Mouse (Mus musculus) ES-Bruce4 (cell line): Measurements from ENCODE around the gene Elmo3. TPM values are rescaled to one million over a fixed set of nuclear protein-coding genes. Genes with fewer than 3 reads are reported as not detected.

ENCODE experiments used
- H3K27ac ChIP-seq: 2 replicates; pipeline ENCODE4 v1.5.1; 2012; ENCODE audit warnings: low read length, inconsistent platforms; ENCODE audit not compliant: insufficient read depth
- H3K27me3 ChIP-seq: 2 replicates; pipeline ENCODE4 v1.6.1; 2012; ENCODE audit warnings: mild to moderate bottlenecking, low read length, inconsistent platforms; ENCODE audit not compliant: control insufficient read depth, poor library complexity, insufficient read depth, severe bottlenecking
- H3K36me3 ChIP-seq: 2 replicates; pipeline ENCODE4 v1.6.1; 2012; ENCODE audit warnings: inconsistent platforms, mild to moderate bottlenecking, low read length, moderate library complexity; ENCODE audit not compliant: control insufficient read depth, poor library complexity, insufficient read depth, severe bottlenecking
- H3K4me1 ChIP-seq: one replicate; pipeline ENCODE4 v1.8.1; 2011; ENCODE audit warnings: low read length; ENCODE audit not compliant: control insufficient read depth, insufficient read depth
- H3K4me3 ChIP-seq: 2 replicates; pipeline ENCODE4 v1.5.1; 2011; ENCODE audit warnings: low read depth, mild to moderate bottlenecking, low read length
- H3K9ac ChIP-seq: 2 replicates; pipeline ENCODE4 v1.6.1; 2012; ENCODE audit warnings: low read depth, mild to moderate bottlenecking, inconsistent platforms; ENCODE audit not compliant: poor library complexity, severe bottlenecking
- H3K9me3 ChIP-seq: replicated peaks from 2 replicates; pipeline ENCODE4 v1.6.1; 2012; ENCODE audit warnings: mild to moderate bottlenecking, low read length, inconsistent platforms; ENCODE audit not compliant: control insufficient read depth, poor library complexity, insufficient read depth, severe bottlenecking
- CTCF ChIP-seq: IDR thresholded peaks from one replicate; pipeline ENCODE4 v1.8.1; 2011; ENCODE audit warnings: low read depth, low read length
- EP300 ChIP-seq: IDR thresholded peaks from 2 replicates; pipeline ENCODE4 v1.6.1; 2011; ENCODE audit warnings: low read depth, low read length; ENCODE audit not compliant: insufficient read depth
- POLR2A ChIP-seq: IDR thresholded peaks from one replicate; pipeline ENCODE4 v1.8.1; 2011; ENCODE audit warnings: low read length; ENCODE audit not compliant: insufficient read depth
- polyA plus RNA-seq: library from polyadenylated mRNA; stranded (reverse); fragments of >200 nt; gene quantifications from 2 replicates; pipeline ENCODE4 v1.2.4, GENCODE M21; 2011; ENCODE audit warnings: low read depth; ENCODE audit not compliant: missing spikeins, insufficient read depth, insufficient read length

The Elmo3 gene
- polyA plus RNA-seq, 1 experiment: 15.6 TPM

DNA sequence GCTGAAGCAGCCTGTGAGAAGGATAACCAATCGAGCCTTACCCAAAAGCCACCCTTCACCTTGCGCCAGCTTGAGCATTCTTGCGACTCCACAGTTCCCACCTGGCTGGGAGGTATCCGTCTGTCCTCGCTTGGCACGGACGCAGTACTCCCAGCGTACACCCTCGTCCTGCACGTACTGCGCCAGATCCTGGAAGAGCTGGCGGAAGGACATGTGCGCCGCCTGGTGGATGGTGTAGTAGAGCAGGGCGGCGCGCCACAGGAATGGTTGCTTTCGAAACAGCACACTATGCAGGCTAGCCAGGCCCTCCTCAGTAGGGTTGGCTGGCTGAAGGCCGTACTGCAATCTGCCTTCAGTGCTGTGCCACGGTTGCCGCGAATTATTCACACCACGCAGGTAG lies 22.3 kb upstream of the Elmo3 start:
- Histone ChIP-seq H3K27ac (no peak overlapping the region), H3K9me3 (no peaks in the 10 kb centered on the region), H3K4me1 (peaks cover 2% of the 10 kb centered on the region), H3K4me3 (peak overlapping the region; percentile 34), H3K36me3 (no peaks in the 10 kb centered on the region), H3K9ac (no peak overlapping the region), H3K27me3 (no peaks in the 10 kb centered on the region)
- peak; percentile 69; the same call in 1 of the 2 replicates for TF ChIP-seq EP300
- TF ChIP-seq POLR2A: no peak
- peak; percentile 99 for TF ChIP-seq CTCF

DNA sequence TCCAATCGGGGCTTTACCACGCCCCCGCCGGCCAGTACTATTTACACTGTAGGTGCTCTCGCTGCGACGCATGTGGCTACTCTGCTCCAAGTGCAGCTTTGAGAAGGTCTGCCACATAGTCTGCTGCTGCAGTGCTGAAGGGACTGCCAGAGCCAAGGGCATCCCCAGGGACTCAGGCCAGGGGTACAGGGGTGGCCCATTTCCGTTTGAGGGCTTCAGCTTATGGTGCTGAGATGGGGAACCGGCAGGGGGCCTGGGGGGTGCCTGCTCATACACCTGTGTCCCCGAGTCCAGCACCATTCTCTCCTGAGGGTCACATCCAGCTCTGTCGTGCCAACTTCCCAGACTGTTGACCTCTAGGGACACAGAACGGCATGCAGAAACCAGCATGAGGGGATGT lies 19.9 kb upstream of the Elmo3 start:
- no peaks in the 10 kb centered on the region for H3K36me3 ChIP-seq
- H3K4me1 ChIP-seq: peaks cover 2% of the 10 kb centered on the region
- H3K27ac ChIP-seq: no peak overlapping the region
- no peak overlapping the region for H3K4me3 ChIP-seq
- TF ChIP-seq CTCF (no peak), POLR2A (no peak), EP300 (no peak)
- H3K9ac ChIP-seq: no peak overlapping the region
- no peaks in the 10 kb centered on the region for H3K27me3 ChIP-seq
- no peaks in the 10 kb centered on the region for H3K9me3 ChIP-seq

DNA sequence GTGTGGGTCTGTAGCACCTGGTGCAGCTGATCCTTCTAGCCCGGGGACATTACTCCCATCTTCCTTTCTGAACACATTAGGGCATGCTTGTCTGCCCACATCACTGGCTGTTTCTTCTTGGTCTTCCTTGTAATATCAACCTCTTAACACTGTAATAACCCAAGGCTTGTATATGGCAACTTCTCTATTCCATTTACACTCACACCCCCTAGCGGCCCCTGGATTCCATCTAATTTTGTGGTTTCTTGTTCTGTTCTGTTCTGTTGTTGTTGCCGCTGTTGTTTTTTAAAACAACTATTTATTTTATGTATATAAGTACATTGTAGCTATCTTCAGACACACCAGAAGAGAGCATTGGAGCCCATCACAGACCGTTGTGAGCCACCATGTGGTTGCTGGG lies 18.5 kb upstream of the Elmo3 start:
- Histone ChIP-seq H3K4me1 (peaks cover 2% of the 10 kb centered on the region), H3K9ac (no peak overlapping the region), H3K9me3 (no peaks in the 10 kb centered on the region), H3K36me3 (no peaks in the 10 kb centered on the region), H3K27me3 (no peaks in the 10 kb centered on the region), H3K27ac (no peak overlapping the region), H3K4me3 (no peak overlapping the region)
- no peak for TF ChIP-seq EP300
- TF ChIP-seq POLR2A: no peak
- TF ChIP-seq CTCF: no peak

DNA sequence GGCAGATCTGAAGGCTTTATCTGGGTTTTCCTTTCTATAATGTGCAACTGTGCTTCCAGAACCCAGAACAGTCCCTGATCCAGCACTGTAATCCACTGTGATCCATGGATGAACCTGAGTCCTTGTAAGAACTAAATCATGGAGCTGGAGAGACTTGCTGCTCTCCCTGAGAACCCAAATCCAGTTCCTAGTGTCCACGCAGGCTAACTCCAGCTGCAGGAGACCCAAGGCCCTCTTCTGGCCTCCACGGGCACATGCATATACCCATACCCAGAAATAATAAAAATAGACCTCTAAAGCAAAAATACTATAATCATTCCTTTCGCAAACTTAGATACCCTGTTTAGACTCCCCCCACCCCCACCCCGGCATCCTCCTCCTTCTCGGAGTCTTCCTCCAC lies 17.2 kb upstream of the Elmo3 start:
- TF ChIP-seq EP300 (no peak), CTCF (no peak), POLR2A (no peak)
- peaks cover 2% of the 10 kb centered on the region for H3K4me1 ChIP-seq
- no peak overlapping the region for H3K9ac ChIP-seq
- H3K9me3 ChIP-seq: no peaks in the 10 kb centered on the region
- H3K4me3 ChIP-seq: no peak overlapping the region
- no peak overlapping the region for H3K27ac ChIP-seq
- H3K36me3 ChIP-seq: no peaks in the 10 kb centered on the region
- H3K27me3 ChIP-seq: no peaks in the 10 kb centered on the region

DNA sequence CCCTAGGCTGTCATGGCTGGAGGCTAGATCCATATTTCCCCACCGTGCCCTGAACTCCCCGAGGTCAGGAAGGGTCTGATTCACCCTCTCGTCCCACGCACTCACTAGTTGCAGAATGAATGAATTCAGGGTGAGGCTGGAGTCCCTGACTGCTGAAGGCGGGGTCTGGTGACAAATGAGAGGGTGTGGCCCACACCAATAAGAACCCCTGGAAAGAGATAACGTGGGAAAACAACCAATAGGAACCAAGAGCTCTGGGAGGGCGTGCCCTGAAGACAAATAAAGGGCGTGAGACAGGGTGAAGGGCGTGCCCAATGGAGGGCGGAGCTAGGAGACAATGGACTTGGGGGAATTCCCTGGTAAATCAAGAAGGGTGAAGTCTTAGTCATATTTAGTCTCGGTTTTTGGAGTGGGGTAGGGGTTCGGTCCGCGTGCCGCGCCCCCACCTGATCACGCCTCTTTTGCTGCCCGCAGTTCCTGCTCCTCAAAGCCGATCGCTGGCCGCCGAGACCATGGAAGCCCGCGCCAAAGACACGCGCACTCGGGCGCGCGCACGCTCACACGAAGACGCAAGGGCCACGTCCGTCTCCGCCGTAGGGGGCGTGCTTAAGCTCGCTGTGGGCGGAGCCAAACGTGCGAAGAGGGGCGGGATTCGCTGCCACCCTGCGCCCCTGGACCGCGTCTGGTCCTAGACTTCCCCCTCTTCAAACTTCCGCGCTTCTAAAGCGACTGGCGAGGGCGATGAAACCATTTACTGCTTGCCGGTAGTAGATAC lies 16.3 kb upstream of the Elmo3 start:
- Histone ChIP-seq H3K4me1 (peaks cover 2% of the 10 kb centered on the region), H3K36me3 (no peaks in the 10 kb centered on the region), H3K27ac (peak overlapping the region; percentile 51; the same call in 1 of the 2 replicates), H3K9me3 (no peaks in the 10 kb centered on the region), H3K9ac (peak overlapping the region; percentile 55; the same call in 1 of the 2 replicates), H3K4me3 (peak overlapping the region; percentile 83), H3K27me3 (no peaks in the 10 kb centered on the region)
- TF ChIP-seq POLR2A: peak; percentile 58
- no peak for TF ChIP-seq CTCF

DNA sequence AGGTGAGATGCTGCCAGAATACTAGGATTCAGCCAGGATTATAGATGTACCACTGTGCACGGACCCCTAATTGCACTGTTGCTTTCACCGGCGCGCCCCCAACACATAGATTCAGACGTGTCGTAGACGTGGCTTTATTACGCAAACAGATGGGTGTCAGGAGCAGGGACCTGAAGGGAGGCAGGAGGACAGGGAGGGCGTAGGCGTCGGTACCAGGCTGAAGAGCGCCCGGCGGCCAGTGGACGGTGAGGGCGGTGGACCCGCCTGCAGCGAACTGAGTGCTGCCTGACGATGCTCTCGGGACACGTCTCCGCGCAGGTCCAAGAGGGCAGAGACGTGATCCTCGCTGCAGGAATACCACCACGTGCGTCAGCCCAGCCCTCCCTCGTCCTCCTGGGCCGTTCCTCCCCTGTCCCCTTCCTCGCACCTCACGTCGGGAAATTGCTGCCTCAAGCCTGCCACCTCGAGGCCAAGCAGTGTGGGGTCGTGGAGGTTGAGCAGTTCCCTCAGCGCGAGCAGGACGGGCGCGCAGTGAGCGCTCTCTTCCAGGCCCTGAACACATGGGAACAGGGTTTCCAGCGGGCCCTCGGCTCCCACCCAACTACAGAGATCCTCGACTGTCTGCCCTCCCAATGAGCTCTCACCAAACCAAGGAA lies 15.5 kb upstream of the Elmo3 start, which contains the start of gene 4931428F04Rik:
Gene 4931428F04Rik, minus strand, starts transcription at position 60 of the 656 bp plus-strand sequence.
- no peaks in the 10 kb centered on the region for H3K27me3 ChIP-seq
- H3K9ac ChIP-seq: peak within 1 kb of the TSS; percentile 55; the same call in 1 of the 2 replicates
- peak within 1 kb of the TSS; percentile 51; the same call in 1 of the 2 replicates for H3K27ac ChIP-seq
- H3K4me1 ChIP-seq: peaks cover 2% of the 10 kb centered on the region
- TF ChIP-seq POLR2A (no peak), EP300 (0 out of 2 replicates have a peak, but pooled peaks have one; percentile 25), CTCF (peak; percentile 77)
- H3K36me3 ChIP-seq: no peaks in the 10 kb centered on the region
- no peaks in the 10 kb centered on the region for H3K9me3 ChIP-seq
- peak within 1 kb of the TSS; percentile 83 for H3K4me3 ChIP-seq
